Mouse (Mus musculus) gastrocnemius, postnatal 25 days (tissue): ENCODE measurements around the gene Washc1. TPM values are rescaled to one million over a fixed set of nuclear protein-coding genes. Genes with fewer than 3 reads are reported as not detected.
"Not testable (repeated sequence)": the region's sequence is repeated elsewhere in the genome, so short reads cannot be mapped to it uniquely, and the experiment has no call there.

Experiments
- DNase-seq: peaks from one replicate; pipeline ENCODE4 v3.0.0; 2022
- long read RNA-seq, 2 experiments: library from polyadenylated mRNA; stranded (forward); transcript quantifications; one replicate each; pipeline ENCODE4 v2.0.0; 2021
- total RNA-seq, 2 experiments: library from RNA; stranded (reverse); gene quantifications; 1 replicate in 1 of 2; 2 replicates in 1 of 2; pipeline ENCODE4 v1.2.3; 2021

Washc1 gene
- total RNA-seq: 10 to 100 TPM; 12.8 to 14.1 TPM
- long read RNA-seq, experiment 1, transcript Washc1-201 (11 exons, 2,905 nt): minor isoform, 5 of 15 reads
- long read RNA-seq, experiment 1, transcript Washc1-202 (11 exons, 1,831 nt): major isoform, 7 of 15 reads
- long read RNA-seq, experiment 1, partial matches to known transcripts: 3 of 15 reads
- long read RNA-seq, experiment 1, other reads (novel, unspliced or antisense): 0 of 15 reads
- long read RNA-seq, experiment 2, transcript Washc1-202 (11 exons, 1,831 nt): major isoform, 6 of 6 reads
- long read RNA-seq, experiment 2, partial matches to known transcripts: 0 of 6 reads
- long read RNA-seq, experiment 2, other reads (novel, unspliced or antisense): 0 of 6 reads

GRCm38 (mm10) chr17:66111402-66111959, at the start of gene Washc1:
Gene Washc1, plus strand, starts transcription at chr17:66111545.
- peak; percentile 87 for DNase-seq

GRCm38 (mm10) chr17:66065115-66065514, 46.2 kb upstream of the Washc1 start:
- DNase-seq: no peak

DNA sequence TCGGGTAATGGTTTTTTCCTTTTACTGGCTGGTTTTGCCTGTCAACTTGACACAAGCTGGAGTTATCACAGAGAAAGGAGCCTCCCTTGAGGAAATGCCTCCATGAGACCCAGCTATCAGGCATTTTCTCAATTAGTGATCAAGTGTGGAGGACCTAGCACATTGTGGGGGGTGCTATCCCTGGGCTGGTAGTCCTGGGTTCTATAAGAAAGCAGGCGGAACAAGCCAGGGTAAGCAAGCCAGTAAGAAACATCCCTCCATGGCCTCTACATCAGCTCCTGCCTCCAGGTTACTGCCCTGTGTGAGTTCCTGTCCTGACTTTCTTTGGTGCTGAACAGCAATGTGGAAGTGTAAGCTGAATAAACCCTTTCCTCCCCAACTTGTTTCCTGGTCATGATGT, 42.3 kb upstream of the Washc1 start:
- DNase-seq: not testable (repeated sequence)

DNA sequence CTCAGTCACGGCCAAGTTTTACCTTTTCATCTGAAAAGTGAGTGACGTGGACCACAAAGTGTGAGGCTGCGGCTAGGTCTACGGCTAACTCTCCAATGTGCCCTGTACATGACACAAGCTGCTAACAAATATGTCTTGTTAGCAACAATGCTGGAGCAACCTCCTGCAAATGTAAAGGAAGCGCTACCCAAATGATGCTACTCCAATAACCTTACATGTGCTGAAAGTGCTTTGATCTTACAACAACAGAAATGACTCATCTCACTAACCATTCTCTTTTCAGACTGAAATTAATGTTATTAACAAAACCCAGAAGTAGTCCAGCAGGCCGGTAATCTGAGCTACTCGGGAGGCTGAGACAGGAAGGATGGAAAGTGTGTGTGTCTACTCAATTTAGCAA, 37.4 kb upstream of the Washc1 start:
- DNase-seq: no peak

GRCm38 (mm10) chr17:66075827-66076173, 35.5 kb upstream of the Washc1 start:
- DNase-seq: no peak

DNA sequence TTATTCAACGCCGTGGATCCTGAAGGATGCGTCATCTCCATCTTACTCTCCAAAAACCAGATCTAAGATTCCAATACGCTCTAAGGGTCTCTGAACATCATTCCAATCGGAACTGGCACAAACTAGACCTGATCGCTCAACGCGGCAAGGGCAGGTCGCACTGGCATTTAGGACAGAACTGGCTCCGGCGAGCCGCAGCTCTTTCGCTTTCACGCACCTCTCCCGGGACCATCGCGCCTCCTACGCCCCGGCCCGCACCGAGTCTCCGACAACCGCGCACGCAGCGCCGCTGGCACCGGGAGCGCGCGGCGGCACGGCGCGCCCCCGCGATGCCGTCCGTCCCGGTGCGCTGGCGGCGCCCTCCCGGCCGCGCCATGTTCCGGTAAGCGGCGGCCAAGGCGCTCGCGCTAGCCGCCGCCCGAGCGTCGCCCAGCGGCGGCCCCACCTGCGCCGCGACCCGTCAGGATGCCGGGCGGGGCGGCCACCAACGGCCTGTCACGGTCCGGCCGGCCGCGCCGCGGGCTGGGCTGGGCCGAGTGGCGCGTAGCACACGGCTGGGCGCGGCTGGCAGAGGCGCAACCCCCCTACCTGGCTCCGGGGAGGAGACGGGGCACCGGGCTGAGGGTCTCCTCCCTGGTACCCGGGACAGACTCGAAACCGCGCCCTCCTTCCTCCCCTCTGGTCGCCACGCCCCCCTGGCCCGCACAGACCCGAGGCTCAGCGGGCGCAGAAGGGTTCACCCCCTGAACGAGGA, 35.0 kb upstream of the Washc1 start:
- peak; percentile 22 for DNase-seq

DNA sequence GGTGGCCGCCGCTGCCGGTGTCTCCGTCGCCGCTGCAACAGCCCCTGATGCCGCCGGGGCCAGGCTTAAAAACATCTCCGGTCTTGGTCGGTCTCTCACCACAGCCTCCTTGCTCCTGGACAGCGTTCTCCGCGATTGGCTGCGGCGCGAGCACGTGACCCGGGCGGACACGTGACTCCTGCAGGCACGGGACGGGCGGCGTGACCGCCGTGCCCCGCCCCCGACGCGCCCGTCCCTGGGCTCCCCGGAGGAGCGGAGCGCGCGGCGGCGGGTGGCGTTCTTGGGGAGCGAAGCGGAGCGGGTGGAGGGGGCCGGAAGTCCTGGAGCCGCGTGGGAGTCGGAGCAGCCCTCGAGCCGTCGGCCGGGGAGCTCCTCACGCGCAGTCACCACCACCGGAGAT, 34.4 kb upstream of the Washc1 start, which contains the start of gene Ankrd12:
Gene Ankrd12 (minus strand): TSS at position 156 of the 400 bp plus-strand sequence.
- DNase-seq: peak; percentile 97

DNA sequence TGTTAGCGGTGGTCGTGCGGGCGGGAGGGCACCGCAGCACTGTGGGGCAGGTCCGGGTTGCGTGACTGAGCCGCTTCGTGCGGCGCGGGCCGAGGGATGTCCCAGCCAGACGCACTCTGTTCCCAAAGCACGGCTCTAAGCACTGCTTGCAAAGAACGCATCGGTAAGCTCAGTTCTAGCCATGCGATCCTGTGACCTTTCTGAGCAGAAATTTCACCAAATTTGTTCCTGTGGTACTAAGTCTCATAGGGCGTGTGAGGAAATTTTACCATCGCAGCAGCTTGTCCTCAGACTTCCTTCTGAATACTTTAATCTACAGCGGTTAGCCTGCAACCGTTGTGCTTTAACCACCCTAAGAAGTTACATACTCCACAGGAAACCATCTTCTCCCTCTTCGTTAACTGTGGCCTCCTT, 33.9 kb upstream of the Washc1 start:
- no peak for DNase-seq

DNA sequence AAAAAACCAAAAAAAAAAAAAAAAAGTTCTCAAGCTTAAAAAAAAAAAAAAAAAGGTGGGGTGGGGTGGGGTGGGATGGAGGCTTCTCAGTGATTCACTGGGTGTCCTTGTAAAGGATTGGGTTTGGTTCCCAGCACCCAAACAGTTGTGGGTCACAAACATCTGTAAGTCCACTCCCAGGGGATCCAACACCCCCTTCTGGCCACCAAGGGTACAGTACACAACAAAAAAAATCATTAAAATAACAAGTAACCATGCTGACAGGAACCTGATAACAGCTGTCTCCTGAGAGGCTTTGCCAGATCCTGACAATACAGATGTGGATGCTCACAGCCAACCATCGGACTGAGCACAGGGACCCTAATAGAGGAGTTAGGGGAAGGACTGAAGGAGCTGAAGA, 26.9 kb upstream of the Washc1 start:
- DNase-seq: no peak

GRCm38 (mm10) chr17:66085038-66085437, 26.3 kb upstream of the Washc1 start:
- no peak for DNase-seq

DNA sequence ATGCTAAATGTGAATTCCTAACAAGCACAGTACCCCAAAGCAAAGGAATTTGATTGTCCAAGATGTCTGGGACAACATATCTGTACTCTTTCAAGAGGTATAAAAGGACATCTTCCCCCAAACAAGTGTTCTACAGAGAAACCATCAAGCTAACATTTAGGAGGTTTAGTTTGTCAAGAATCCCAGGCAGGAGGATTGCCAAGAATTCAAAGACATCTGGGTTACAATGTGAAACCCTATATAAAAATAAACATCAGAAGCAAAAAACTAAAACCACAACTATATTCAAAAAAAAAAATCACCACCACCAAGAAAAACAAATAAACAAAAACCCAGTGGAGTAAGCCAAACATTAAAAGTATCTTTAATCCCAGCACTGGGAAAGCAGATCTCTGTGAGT, 21.1 kb upstream of the Washc1 start:
- DNase-seq: no peak

- no peak for DNase-seq
Observed at GRCm38 (mm10) chr17:66091392-66091791, 20.0 kb upstream of the Washc1 start.

GRCm38 (mm10) chr17:66092065-66092464, 19.3 kb upstream of the Washc1 start:
- no peak for DNase-seq

- DNase-seq: no peak
Observed at GRCm38 (mm10) chr17:66092664-66093063, 18.7 kb upstream of the Washc1 start.

DNA sequence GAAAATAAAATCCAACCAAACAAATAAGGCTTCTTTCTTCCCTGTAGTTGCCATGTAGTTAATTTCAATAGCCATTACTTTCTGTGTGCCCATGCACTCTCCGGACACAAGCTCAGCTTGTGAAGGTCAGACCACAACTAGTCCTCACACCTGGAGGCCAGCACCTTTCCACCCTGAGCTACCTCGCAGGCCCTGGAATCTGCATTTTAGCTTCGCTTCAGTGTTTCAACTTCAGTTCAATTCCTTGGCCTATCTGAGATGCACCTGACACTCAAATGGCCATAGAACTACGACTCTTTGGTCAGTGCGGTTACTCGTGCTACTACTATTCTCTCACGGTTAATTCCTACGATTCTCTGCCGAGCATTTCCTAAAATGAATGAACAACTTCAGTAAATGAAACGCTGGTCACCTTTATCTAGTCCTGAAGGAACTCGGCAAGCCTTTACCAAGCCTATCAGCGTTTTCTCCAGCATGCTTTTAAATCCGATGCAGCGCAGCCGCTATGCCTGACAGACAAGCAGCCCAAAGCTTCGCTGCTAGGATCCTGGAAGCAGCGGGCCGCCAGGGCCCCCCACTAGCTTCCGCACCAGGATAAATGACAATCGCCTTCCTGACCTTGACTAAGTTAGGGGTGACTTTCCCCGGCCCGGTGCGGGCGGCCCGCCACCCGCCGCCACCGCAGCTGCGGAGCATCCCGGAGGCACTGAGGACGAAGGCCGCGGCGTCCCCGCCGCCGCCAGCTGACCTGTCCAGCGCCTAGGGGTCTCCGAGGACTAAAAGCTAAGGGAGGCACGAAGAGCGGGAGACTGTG, 10.6 kb upstream of the Washc1 start:
- no peak for DNase-seq

- peak; percentile 95 for DNase-seq
Observed at GRCm38 (mm10) chr17:66101380-66102330, 9.7 kb upstream of the Washc1 start, which contains the start of gene Ndufv2. Gene Ndufv2, minus strand, starts transcription at chr17:66101559.

- DNase-seq: no peak
Observed at GRCm38 (mm10) chr17:66104076-66104475, 7.3 kb upstream of the Washc1 start.

GRCm38 (mm10) chr17:66106601-66107267, 4.6 kb upstream of the Washc1 start:
- DNase-seq: no peak

DNA sequence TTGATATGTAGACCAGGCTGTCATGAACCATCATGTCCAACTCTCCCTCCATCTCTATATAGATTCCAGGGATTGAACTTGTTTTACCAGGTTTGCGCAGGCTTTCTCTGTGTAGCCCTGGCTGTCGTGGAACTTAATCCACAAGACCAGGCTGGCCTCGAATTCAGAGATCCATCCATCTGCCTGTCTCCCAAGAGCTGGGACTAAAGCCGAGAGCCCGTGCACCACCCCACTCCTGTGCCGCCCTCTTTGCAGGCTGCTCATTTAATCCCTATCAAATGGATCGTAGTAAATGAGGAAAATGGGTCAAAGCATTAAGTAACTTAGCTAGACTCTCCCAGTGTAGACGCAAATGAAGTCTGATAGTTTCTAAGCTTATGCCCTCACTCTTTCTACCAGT, 3.9 kb upstream of the Washc1 start:
- DNase-seq: no peak

DNA sequence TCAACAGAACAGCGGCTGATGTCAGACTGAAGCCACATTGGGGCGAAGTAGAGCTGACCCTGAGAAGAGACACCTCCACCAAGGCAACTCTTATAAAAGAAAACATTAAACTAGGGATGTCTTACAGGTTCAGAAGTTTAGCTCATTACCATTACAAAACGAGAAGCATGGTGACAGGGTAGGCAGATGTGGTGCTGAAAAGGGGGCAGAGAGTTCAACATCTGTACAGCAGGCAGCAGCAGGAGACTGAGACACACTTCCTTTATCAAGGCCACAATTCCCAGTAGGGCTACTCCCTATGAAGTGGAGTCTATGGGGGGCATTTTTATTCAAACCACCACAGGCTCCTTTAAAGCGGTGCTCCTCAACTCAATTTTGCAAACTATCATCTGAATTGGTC, 3.1 kb upstream of the Washc1 start:
- DNase-seq: no peak

DNA sequence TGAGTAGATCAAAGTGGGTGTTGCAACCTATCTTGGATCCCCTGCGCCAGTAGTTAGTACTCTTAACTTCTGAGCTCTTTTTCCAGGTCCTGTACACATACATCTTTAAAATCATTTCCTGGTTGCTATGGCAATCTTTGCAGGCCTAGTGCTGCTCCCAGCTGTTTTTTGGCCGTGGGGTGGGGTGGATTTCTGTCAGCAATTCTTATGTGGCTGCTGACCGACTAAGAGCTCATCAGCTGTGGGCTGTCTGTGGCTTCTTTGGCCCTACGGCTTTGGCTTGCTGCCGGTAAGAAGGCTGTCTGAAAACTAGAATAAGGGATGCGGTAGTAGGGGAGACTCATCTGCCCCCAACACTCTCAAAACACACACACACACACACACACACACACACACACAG, 599 bp upstream of the Washc1 start:
- no peak for DNase-seq
